Mouse (Mus musculus) liver, embryonic 11.5 days (tissue): ENCODE measurements around the gene Anxa2. TPM values are rescaled to one million over a fixed set of nuclear protein-coding genes. Genes with fewer than 3 reads are reported as not detected.

Source experiments
- ATAC-seq: fragments of 200-750 bp; cut with Nextera tagmentation; replicated peaks from 2 replicates; pipeline ENCODE4 v1.8.0; 2017; ENCODE audit warnings: moderate number of reproducible peaks, mild to moderate bottlenecking, moderate TSS enrichment, moderate library complexity; ENCODE audit not compliant: low FRiP score
- DNase-seq: peaks from one replicate; pipeline ENCODE4 v3.0.0-alpha.2; 2017; ENCODE audit warnings: low spot score
- H3K27ac ChIP-seq: fragments of 300-500 bp; sonication (generic); 2 replicates; pipeline ENCODE4 v1.5.1; 2014; ENCODE audit warnings: mild to moderate bottlenecking, low read depth, low read length, control low read depth
- H3K27me3 ChIP-seq: fragments of 300-500 bp; sonication (generic); replicated peaks from 2 replicates; pipeline ENCODE4 v1.6.1; 2014; ENCODE audit warnings: low read length, mixed read lengths; ENCODE audit not compliant: control insufficient read depth, insufficient read depth
- H3K36me3 ChIP-seq: fragments of 300-500 bp; sonication (generic); 2 replicates; pipeline ENCODE4 v1.6.1; 2014; ENCODE audit warnings: mild to moderate bottlenecking, low read length, moderate library complexity, mixed read lengths; ENCODE audit not compliant: control insufficient read depth, insufficient read depth
- H3K4me1 ChIP-seq: fragments of 300-500 bp; sonication (generic); replicated peaks from 2 replicates; pipeline ENCODE4 v1.6.1; 2014; ENCODE audit warnings: low read length, mixed read lengths; ENCODE audit not compliant: control insufficient read depth, insufficient read depth
- H3K4me2 ChIP-seq: fragments of 300-500 bp; sonication (generic); 2 replicates; pipeline ENCODE4 v1.6.1; 2014; ENCODE audit warnings: mild to moderate bottlenecking, control low read depth, moderate library complexity
- H3K4me3 ChIP-seq: fragments of 300-500 bp; sonication (generic); 2 replicates; pipeline ENCODE4 v1.5.1; 2014; ENCODE audit warnings: low read depth, low read length, control low read depth
- H3K9ac ChIP-seq: fragments of 300-500 bp; sonication (generic); 2 replicates; pipeline ENCODE4 v1.6.1; 2014; ENCODE audit warnings: low read depth, low read length, control low read depth
- H3K9me3 ChIP-seq: fragments of 300-500 bp; sonication (generic); 2 replicates; pipeline ENCODE4 v1.6.1; 2016; ENCODE audit warnings: low read length, inconsistent platforms, mixed read lengths; ENCODE audit not compliant: control insufficient read depth
- WGBS: fragments of 180-500 bp; shearing (Covaris S2); extraction: QIAGEN DNeasy Blood & Tissue Kit; methylation state at CpG from one replicate; pipeline ENCODE4 v1.1.7; 2014; 5-methylcytosine and 5-hydroxymethylcytosine counted together
- polyA plus RNA-seq: library from polyadenylated mRNA; unstranded; fragments of >200 nt; fragmentation: Nextera tagmentation; extraction: Ambion mirVana; gene quantifications from 2 replicates; pipeline ENCODE4 v1.2.1, GENCODE M21; 2014

The Anxa2 gene
- polyA plus RNA-seq, 1 experiment from 2014 or later = 159 TPM

DNA sequence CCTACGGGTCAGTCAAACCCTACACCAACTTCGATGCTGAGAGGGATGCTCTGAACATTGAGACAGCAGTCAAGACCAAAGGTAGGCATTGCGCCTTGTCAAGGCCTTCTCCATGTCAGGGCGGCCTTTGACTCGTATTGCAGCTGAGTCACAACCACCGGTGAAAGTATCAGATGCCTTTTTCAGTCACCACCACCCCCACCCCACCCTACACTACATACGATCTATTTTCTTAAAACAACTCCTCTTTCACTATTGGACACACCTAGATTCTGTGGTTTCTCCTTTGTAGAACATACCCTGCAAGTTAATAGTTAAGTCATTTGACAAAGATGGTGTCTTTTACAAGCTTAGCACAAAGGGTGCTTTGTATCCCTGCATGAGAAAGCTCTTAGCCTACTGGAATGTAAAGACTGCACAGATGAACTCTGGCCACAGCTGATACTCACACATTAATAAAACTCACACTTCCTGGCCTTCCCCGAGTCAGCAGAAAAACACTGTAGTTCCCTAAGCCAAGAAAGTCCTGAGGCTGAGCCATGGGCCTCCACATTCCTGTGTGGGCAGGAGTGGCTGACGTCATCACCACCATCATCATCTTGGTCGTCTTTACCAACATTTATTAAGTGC, 14.0 kb downstream of the Anxa2 start:
- Histone ChIP-seq H3K36me3 (no peaks in the 10 kb centered on the region), H3K9me3 (no peaks in the 10 kb centered on the region), H3K27me3 (no peaks in the 10 kb centered on the region), H3K4me3 (no peak overlapping the region), H3K4me1 (peaks cover 3% of the 10 kb centered on the region; the same call in 1 of the 2 replicates), H3K4me2 (no peak overlapping the region), H3K27ac (no peak overlapping the region), H3K9ac (no peak overlapping the region)
- ATAC-seq = no peak
- no peak for DNase-seq
- WGBS = 75% methylated on average over 10 of the region's 10 CpGs

DNA sequence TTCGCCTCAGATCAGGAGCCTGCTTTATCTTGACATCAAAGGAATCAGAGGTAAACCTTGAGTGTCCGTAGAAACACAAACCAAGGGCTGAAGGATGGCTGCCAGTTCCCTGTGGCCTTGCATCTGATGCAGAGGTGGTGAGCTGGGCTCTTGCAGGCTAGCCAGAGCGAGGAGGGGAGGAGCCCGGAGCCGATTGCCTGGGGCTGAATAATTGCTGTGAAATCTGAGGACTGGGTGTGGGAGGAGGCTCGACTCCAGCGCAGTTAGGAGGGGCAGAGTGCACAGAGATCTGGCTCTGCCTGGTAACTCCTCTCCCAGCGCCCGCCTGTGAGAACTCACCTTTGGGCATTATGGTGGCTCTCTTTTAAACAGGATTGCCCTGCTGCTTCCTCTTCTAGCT, 15.6 kb downstream of the Anxa2 start:
- DNase-seq = no peak
- Histone ChIP-seq H3K27me3 (no peaks in the 10 kb centered on the region), H3K27ac (no peak overlapping the region), H3K4me2 (no peak overlapping the region), H3K9ac (no peak overlapping the region), H3K36me3 (no peaks in the 10 kb centered on the region), H3K4me3 (no peak overlapping the region), H3K4me1 (peaks cover 3% of the 10 kb centered on the region; the same call in 1 of the 2 replicates), H3K9me3 (no peaks in the 10 kb centered on the region)
- ATAC-seq = peak; percentile 43; the same call in 1 of the 2 replicates
- WGBS = 42% methylated on average over 9 of the region's 9 CpGs

DNA sequence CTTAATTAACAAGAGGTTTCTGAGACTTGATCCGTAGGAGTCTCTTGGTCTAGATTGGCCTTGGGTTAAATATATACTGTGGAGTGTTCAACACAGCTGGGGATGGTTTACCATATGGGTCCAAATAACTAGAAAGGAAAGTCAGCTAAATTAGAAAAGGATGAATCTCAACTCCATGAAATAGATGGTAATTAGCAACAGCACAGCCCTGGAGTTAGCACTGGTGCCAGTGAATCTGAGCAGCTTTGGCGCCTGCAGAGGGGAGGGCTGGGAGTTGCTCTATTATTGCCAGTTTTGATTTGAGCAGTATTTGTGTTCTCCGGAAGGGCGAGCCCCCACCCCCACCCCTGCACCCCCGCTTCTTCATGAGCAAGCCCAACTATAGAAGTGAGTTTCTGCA, 16.9 kb downstream of the Anxa2 start:
- no peak overlapping the region for H3K4me3 ChIP-seq
- 73% methylated on average over 5 of the region's 5 CpGs for WGBS
- no peaks in the 10 kb centered on the region for H3K36me3 ChIP-seq
- no peak for DNase-seq
- no peak for ATAC-seq
- H3K9me3 ChIP-seq = no peaks in the 10 kb centered on the region
- no peak overlapping the region for H3K4me2 ChIP-seq
- H3K9ac ChIP-seq = no peak overlapping the region
- H3K27ac ChIP-seq = no peak overlapping the region
- peaks cover 3% of the 10 kb centered on the region; the same call in 1 of the 2 replicates for H3K4me1 ChIP-seq
- no peaks in the 10 kb centered on the region for H3K27me3 ChIP-seq

DNA sequence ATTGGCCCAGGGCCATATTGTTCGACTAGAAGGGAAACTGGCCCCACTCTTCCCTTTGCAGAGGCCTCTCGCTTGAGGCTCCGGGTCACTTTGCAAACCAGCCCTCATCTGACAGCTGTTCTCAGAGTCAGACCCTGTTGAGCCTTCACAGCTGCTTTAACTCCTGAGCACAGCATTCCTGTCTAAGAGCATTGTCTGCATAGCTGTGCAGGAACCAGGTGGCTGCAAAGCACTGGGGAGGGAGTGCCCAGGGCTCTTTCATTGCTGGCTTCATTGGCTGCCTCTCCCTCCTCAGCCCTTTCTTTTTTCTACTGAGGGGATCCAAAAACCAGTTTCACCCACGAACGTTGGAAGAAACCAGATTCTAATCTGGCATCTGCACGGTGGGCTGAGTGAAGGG, 17.5 kb downstream of the Anxa2 start:
- H3K27ac ChIP-seq = no peak overlapping the region
- DNase-seq (no peak), ATAC-seq (no peak)
- no peak overlapping the region for H3K9ac ChIP-seq
- WGBS = 32% methylated on average over 6 of the region's 6 CpGs
- peaks cover 3% of the 10 kb centered on the region; the same call in 1 of the 2 replicates for H3K4me1 ChIP-seq
- no peak overlapping the region for H3K4me3 ChIP-seq
- H3K27me3 ChIP-seq = no peaks in the 10 kb centered on the region
- no peak overlapping the region for H3K4me2 ChIP-seq
- no peaks in the 10 kb centered on the region for H3K36me3 ChIP-seq
- no peaks in the 10 kb centered on the region for H3K9me3 ChIP-seq

DNA sequence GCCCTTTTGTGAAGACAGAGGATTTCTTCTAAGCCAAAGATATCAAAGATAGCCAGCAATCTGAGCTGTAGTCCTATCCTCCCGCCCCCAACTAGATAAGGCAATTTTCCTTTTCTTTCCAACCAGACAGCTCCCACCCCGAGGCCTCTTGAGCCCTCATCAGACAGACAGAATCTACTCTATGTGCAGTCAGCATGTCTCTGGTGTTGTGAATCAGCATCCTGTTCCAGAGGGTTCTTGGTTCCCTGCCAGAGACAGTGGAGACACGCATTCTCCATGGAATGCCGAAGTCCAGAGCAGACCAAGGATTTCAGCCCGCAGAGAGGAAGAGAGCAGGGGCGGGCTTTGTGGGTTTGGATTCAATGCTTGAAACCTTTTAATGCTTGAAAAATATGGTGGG, 19.3 kb downstream of the Anxa2 start:
- Histone ChIP-seq H3K4me2 (no peak overlapping the region), H3K27me3 (no peaks in the 10 kb centered on the region), H3K4me3 (no peak overlapping the region), H3K9me3 (no peaks in the 10 kb centered on the region), H3K4me1 (no peaks in the 10 kb centered on the region; the same call in 1 of the 2 replicates), H3K27ac (no peak overlapping the region), H3K9ac (no peak overlapping the region), H3K36me3 (0 out of 2 replicates have a peak, but pooled peaks cover 2% of the 10 kb centered on the region)
- ATAC-seq (no peak), DNase-seq (no peak)
- 74% methylated on average over 6 of the region's 6 CpGs for WGBS

DNA sequence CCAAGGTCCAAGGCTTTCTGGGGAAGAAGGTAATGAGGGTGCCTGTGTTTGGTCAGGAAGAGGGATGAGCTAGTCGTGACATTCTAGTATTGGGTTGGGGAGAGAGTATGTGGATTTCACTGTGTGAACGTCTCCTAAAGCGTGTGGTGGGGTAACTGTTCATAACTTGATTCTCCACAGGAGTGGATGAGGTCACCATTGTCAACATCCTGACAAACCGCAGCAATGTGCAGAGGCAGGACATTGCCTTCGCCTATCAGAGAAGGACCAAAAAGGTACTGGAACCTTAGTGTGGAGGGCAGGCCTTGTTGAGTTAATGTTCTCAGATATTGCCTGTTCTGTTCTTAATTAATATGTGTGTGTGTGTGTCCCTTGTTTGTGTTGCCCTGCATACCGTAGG, 22.5 kb downstream of the Anxa2 start:
- 79% methylated on average over 6 of the region's 6 CpGs for WGBS
- H3K9me3 ChIP-seq = no peaks in the 10 kb centered on the region
- DNase-seq (no peak), ATAC-seq (no peak)
- H3K4me3 ChIP-seq = no peak overlapping the region
- no peaks in the 10 kb centered on the region for H3K27me3 ChIP-seq
- no peaks in the 10 kb centered on the region; the same call in 1 of the 2 replicates for H3K4me1 ChIP-seq
- H3K4me2 ChIP-seq = no peak overlapping the region
- H3K36me3 ChIP-seq = 0 out of 2 replicates have a peak, but pooled peaks cover 3% of the 10 kb centered on the region
- H3K27ac ChIP-seq = no peak overlapping the region
- no peak overlapping the region for H3K9ac ChIP-seq

DNA sequence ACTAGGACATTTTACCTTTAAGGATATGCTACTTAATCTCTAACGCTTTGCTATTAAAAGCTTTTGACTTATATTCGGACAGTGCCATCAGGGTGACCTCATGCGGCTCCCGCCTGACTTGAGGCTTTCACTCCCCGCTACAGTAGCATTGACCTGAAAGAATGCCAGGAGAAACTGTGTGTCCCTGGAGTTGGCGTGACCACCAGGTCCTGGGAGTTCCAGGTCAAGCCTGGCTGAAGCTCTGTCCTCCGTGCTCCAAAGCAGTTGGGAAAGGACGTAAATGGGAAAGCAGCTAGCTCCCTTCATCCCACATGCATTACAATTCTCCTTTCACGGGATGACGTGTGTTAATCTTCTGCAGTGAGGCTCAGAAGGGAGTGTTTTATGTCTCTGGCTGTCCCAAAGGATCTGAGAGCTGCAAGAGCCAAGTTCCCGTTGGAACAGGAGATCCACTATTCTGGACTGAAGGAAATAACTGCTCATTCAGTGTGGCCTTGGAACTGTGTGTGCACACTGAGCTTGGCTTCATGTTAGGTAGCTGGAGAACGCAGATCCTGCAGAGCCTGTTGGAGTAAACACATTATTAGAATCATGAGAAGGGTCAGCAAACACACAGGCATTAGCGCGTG, 23.9 kb downstream of the Anxa2 start:
- Histone ChIP-seq H3K4me3 (no peak overlapping the region), H3K9me3 (no peaks in the 10 kb centered on the region), H3K27ac (no peak overlapping the region), H3K27me3 (no peaks in the 10 kb centered on the region), H3K4me1 (no peaks in the 10 kb centered on the region), H3K36me3 (0 out of 2 replicates have a peak, but pooled peaks cover 3% of the 10 kb centered on the region), H3K9ac (no peak overlapping the region), H3K4me2 (no peak overlapping the region)
- DNase-seq = no peak
- ATAC-seq = no peak
- 76% methylated on average over 14 of the region's 14 CpGs for WGBS

DNA sequence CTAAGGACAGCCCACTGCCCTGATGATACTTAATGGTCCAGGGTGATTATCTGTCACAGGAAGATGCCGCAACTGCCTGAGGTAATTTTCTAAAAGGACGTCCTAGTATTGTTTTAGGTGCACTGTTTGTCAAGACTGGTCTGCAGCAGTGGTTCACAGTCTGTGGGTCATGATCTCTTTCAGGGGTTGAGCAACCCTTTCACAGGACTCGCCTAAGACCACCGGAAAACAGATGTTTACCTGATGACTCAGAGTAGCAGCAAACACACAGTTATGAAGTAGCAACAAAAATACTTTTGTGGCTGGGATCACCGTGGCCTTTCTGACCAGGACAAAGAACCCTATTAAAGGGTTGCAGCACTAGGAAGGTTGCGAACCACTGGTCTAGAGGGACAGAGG, 24.4 kb downstream of the Anxa2 start:
- no peaks in the 10 kb centered on the region for H3K27me3 ChIP-seq
- no peak for DNase-seq
- no peak overlapping the region for H3K9ac ChIP-seq
- no peak overlapping the region for H3K4me2 ChIP-seq
- no peak overlapping the region for H3K4me3 ChIP-seq
- WGBS = 56% methylated on average over 6 of the region's 6 CpGs
- ATAC-seq = no peak
- H3K4me1 ChIP-seq = no peaks in the 10 kb centered on the region
- no peak overlapping the region for H3K27ac ChIP-seq
- no peaks in the 10 kb centered on the region for H3K9me3 ChIP-seq
- 0 out of 2 replicates have a peak, but pooled peaks cover 3% of the 10 kb centered on the region for H3K36me3 ChIP-seq

DNA sequence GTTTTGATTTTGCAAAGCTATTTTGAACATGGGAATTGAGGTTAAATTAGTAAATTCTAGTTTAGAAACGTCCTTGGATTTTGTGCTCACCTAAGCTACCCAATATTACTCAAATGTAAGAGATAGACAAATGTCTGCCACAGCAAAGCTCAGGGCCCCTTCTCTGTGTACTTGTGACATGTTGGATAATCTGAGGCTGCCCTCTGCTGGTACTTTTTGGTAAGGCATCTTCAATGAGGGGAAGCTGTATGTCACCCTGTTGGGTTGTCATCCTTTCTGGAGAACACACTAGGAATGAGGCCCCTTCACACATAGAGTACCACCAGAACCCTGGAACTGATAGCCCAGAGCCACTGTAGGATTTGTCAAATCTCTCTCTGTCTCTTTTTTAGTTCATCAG, 26.9 kb downstream of the Anxa2 start:
- Histone ChIP-seq H3K4me2 (no peak overlapping the region), H3K9ac (no peak overlapping the region), H3K4me1 (no peaks in the 10 kb centered on the region), H3K4me3 (no peak overlapping the region), H3K27me3 (no peaks in the 10 kb centered on the region), H3K36me3 (0 out of 2 replicates have a peak, but pooled peaks cover 3% of the 10 kb centered on the region), H3K27ac (no peak overlapping the region), H3K9me3 (no peaks in the 10 kb centered on the region)
- no peak for ATAC-seq
- WGBS = 2% methylated on average over 1 of the region's 1 CpGs
- DNase-seq = no peak
